Mouse (Mus musculus) gastrocnemius, adult 8-10 months (tissue): ENCODE data around the gene Lta. TPM values are rescaled to one million over a fixed set of nuclear protein-coding genes. Genes with fewer than 3 reads are reported as not detected.
"Not testable (repeated sequence)": the region's sequence is repeated elsewhere in the genome, so short reads cannot be mapped to it uniquely, and the experiment has no call there.

Experiments used
- DNase-seq, 2 experiments: peaks; one replicate each; pipeline ENCODE4 v3.0.0; 2022; ENCODE audit warnings: low spot score in 2 of 2
- total RNA-seq, 4 experiments: library from RNA; stranded (reverse); gene quantifications; 2 replicates each; pipeline ENCODE4 v1.2.4; 2022

Lta gene
- total RNA-seq, 4 experiments from 2014 or later = 0.53 to 0.76 (median 0.65) TPM

GRCm38 (mm10) chr17:35240384-35241304 is 35.5 kb upstream of the Lta start:
- no peak for DNase-seq

GRCm38 (mm10) chr17:35239700-35240099 is 34.5 kb upstream of the Lta start:
- no peak for DNase-seq

GRCm38 (mm10) chr17:35237504-35237903 is 32.4 kb upstream of the Lta start:
- no peak for DNase-seq

GRCm38 (mm10) chr17:35236996-35237395 is 31.8 kb upstream of the Lta start:
- no peak for DNase-seq

GRCm38 (mm10) chr17:35236390-35236746 is 31.2 kb upstream of the Lta start:
- peak; percentile 92 to 96 for DNase-seq

- peak; percentile 78 to 79 for DNase-seq
Measured at GRCm38 (mm10) chr17:35235614-35236389, 30.7 kb upstream of the Lta start, which contains the start of gene Nfkbil1. TSS of gene Nfkbil1 (minus strand) at chr17:35235792.

GRCm38 (mm10) chr17:35234903-35235302 is 29.8 kb upstream of the Lta start:
- no peak for DNase-seq

GRCm38 (mm10) chr17:35234090-35234489 is 28.9 kb upstream of the Lta start:
- not testable (repeated sequence) for DNase-seq

GRCm38 (mm10) chr17:35233114-35233980 is 28.2 kb upstream of the Lta start, which contains the start of gene Atp6v1g2:
TSS of gene Atp6v1g2 (plus strand) at chr17:35233660.
- DNase-seq = no peak

GRCm38 (mm10) chr17:35232659-35233058 is 27.5 kb upstream of the Lta start:
- DNase-seq = no peak

- peak; percentile 63 to 69 for DNase-seq
Measured at GRCm38 (mm10) chr17:35232043-35232442, 26.9 kb upstream of the Lta start.

- no peak for DNase-seq
Measured at GRCm38 (mm10) chr17:35231022-35231421, 25.9 kb upstream of the Lta start.

GRCm38 (mm10) chr17:35226561-35227046 is 21.5 kb upstream of the Lta start:
- DNase-seq = no peak

GRCm38 (mm10) chr17:35225456-35225855 is 20.3 kb upstream of the Lta start:
- DNase-seq = no peak

GRCm38 (mm10) chr17:35224641-35225040 is 19.5 kb upstream of the Lta start:
- DNase-seq = no peak

GRCm38 (mm10) chr17:35222299-35222698 is 17.1 kb upstream of the Lta start:
- no peak for DNase-seq

- no peak for DNase-seq
Measured at GRCm38 (mm10) chr17:35220156-35220952, 15.2 kb upstream of the Lta start, which contains the start of gene Gm16181. TSS of gene Gm16181 (plus strand) at chr17:35220834.

- DNase-seq = no peak
Measured at GRCm38 (mm10) chr17:35219601-35220041, 14.5 kb upstream of the Lta start.

- DNase-seq = no peak
Measured at GRCm38 (mm10) chr17:35218516-35219193, 13.5 kb upstream of the Lta start.
